Mouse (Mus musculus): Measurements from ENCODE around the gene Msi2. TPM values are rescaled to one million over a fixed set of nuclear protein-coding genes. Genes with fewer than 3 reads are reported as not detected.

Msi2 gene
- total RNA-seq, 2 experiments from 2014 or later, result 75.8 to 90.1 TPM

DNA sequence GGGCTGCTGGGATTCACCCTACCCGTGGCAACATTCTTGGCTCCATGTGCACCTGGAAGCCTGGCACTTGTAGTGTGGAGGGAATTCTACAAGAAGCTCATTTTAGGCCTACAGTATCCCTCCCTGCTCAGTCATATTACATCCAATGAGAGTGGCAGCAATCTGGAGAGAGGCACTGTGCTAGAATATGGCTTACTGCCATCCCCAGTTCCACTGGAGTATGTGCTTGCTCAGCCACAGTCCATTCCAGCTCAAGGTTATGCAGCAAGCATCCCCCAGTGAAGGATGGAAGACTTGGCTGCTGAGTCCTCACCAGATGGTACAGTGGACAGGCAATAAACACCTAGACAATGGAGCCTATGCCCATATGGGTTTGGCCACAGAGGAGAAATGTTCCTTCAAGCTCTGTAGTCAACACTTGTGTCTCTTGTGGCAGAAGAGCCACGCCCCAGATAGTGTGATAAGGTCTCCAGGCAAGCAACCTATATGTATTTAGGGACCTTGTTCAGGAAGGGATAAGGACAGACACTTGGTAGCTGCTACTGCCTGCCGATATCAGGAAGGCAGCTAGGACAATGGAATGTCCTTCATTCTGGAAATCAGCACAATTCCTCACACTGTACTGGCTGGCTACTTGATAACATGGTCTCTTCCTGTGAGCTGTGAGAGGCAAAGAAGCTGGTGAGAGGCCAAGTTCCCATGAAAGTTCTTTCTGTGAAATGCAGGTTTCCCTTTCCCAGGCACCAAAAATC, 366.4 kb downstream of the Msi2 start:
- DNase-seq, result peak; percentile 40
- intact Hi-C loops (cut with DNase I), result no loop called here

GRCm38 (mm10) chr11:88348690-88349089, 369.6 kb downstream of the Msi2 start:
- intact Hi-C loops (cut with DNase I), result no loop called here
- peak; percentile 46 for DNase-seq

- DNase-seq, result no peak
- intact Hi-C loops (cut with DNase I), result no loop called here
These were observed 370.3 kb downstream of the Msi2 start for GRCm38 (mm10) chr11:88348056-88348455.

DNA sequence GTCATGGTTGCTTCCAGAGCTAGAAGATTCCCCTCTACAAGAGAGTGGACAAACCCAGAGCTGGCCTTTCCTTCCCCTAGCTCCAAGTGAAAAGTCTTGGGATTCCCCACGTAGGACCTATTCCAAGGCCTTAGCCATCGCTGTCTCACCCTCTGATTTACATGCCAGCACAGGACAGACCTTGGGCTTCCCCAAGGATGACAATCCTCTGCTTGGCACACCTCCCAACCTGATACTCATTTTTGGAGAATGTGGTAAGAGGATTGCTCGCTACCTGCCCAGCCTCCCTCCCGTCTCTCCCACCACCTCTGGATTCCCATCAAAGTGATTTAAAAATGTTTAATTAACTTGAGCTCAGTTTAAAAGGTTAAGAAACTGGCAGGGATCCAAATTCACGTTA, 372.2 kb downstream of the Msi2 start:
- intact Hi-C loops (cut with DNase I), result no loop called here
- no peak for DNase-seq

GRCm38 (mm10) chr11:88337926-88338325, 380.4 kb downstream of the Msi2 start:
- intact Hi-C loops (cut with DNase I), result no loop called here
- no peak for DNase-seq

GRCm38 (mm10) chr11:88334893-88335292, 383.4 kb downstream of the Msi2 start:
- intact Hi-C loops (cut with DNase I), result no loop called here
- DNase-seq, result no peak

GRCm38 (mm10) chr11:88332309-88332934, 385.9 kb downstream of the Msi2 start:
- peak; percentile 79 for DNase-seq
- intact Hi-C loops (cut with DNase I), result no loop called here

DNA sequence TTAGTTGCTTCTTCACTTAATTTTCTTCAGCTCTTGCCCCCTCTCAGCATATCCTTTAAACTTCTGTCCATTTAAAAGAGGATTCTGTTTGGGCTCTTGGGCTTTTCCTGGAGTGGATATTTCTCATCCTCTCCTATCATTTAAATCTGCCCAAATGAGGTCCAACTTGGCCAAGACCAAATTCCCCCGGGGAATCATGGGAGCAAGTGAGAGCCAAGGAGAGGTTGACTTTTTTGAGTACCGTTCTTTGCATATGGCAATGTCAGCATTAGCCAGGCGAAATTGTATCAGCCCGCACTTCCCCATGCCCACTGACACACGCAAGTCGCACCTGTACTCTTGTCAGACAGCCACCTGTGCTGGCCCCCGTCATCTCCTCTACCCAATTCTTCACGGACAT, 386.6 kb downstream of the Msi2 start:
- intact Hi-C loops (cut with DNase I), result no loop called here
- peak; percentile 37 for DNase-seq

DNA sequence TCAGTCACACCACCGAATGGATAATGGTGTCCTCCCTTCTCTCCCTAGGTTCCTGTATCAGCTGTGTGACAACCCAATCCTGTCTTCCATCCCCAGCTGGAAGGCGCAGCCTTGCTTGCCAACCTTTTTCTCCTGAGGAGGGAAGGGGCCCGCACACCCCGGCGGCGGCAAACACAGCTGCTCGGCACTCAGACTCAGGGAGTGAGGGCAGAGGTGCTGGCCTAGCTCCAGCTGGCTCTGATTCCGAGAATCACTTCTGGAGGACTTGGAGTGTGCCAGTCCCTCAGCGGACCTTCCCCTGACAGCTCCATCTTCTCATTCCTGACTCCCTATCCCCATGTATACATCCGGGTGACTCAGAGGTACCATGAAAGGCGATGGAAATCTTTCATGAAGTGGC, 387.5 kb downstream of the Msi2 start:
- intact Hi-C loops (cut with DNase I), result no loop called here
- peak; percentile 94 for DNase-seq

GRCm38 (mm10) chr11:88328813-88329595, 389.3 kb downstream of the Msi2 start:
- intact Hi-C loops (cut with DNase I), result no loop called here
- DNase-seq, result peak; percentile 72

DNA sequence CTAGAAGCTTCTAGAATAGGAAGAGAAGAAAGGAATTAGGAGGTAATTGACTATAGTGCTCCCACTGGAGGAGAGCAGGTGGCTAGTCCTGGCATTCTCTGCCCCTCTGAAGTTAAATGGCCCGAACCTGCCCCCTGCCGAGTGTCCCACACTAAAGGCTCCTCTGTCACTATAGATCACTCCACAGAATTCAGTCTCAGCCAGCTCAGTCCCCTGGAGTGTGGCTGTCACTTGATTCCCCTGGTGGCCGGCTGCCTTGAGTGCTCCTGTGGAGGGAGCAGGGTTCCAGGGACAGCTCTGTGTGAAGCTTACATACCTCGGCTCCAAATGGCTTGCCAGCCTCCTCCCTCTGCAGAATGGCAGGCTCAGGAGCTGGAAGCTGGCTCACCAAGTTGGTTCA, 391.3 kb downstream of the Msi2 start:
- peak; percentile 64 for DNase-seq
- intact Hi-C loops (cut with DNase I), result no loop called here

- intact Hi-C loops (cut with DNase I), result no loop called here
- DNase-seq, result no peak
These were observed 399.5 kb downstream of the Msi2 start for GRCm38 (mm10) chr11:88318850-88319249.

- intact Hi-C loops (cut with DNase I), result no loop called here
- no peak for DNase-seq
These were observed 402.9 kb downstream of the Msi2 start for GRCm38 (mm10) chr11:88315393-88315792.

GRCm38 (mm10) chr11:88314471-88314870, 403.8 kb downstream of the Msi2 start:
- no peak for DNase-seq
- intact Hi-C loops (cut with DNase I), result no loop called here

DNA sequence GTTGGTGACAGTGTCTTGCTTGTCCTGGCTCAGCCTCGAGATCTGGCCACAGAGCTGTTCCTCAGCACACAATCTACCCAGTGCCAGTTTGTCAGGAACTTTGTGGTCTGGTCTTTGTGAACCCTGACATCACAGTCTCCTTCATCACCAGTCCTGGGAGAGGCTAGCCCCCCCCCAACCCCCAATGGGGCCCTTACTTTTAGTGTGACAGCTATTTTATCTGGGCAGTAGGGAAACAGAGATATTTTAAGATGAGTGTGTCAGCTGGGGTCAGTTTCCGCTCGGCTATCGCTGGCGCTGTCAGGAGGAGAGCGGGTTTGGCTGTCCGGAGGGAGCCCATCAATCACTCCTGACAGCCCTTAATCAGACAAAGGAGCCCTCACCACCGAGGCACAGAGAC, 404.8 kb downstream of the Msi2 start:
- intact Hi-C loops (cut with DNase I), result no loop called here

GRCm38 (mm10) chr11:88311606-88312005, 406.7 kb downstream of the Msi2 start:
- DNase-seq, result peak; percentile 40
- intact Hi-C loops (cut with DNase I), result no loop called here

More for the DNA sequence above, 404.8 kb downstream of the Msi2 start:
- DNase-seq, result no peak

- intact Hi-C loops (cut with DNase I), result no loop called here
- peak; percentile 27 for DNase-seq
These were observed 407.5 kb downstream of the Msi2 start for GRCm38 (mm10) chr11:88310773-88311172.

GRCm38 (mm10) chr11:88309059-88309700, 409.1 kb downstream of the Msi2 start:
- DNase-seq, result peak; percentile 62
- intact Hi-C loops (cut with DNase I), result no loop called here

DNA sequence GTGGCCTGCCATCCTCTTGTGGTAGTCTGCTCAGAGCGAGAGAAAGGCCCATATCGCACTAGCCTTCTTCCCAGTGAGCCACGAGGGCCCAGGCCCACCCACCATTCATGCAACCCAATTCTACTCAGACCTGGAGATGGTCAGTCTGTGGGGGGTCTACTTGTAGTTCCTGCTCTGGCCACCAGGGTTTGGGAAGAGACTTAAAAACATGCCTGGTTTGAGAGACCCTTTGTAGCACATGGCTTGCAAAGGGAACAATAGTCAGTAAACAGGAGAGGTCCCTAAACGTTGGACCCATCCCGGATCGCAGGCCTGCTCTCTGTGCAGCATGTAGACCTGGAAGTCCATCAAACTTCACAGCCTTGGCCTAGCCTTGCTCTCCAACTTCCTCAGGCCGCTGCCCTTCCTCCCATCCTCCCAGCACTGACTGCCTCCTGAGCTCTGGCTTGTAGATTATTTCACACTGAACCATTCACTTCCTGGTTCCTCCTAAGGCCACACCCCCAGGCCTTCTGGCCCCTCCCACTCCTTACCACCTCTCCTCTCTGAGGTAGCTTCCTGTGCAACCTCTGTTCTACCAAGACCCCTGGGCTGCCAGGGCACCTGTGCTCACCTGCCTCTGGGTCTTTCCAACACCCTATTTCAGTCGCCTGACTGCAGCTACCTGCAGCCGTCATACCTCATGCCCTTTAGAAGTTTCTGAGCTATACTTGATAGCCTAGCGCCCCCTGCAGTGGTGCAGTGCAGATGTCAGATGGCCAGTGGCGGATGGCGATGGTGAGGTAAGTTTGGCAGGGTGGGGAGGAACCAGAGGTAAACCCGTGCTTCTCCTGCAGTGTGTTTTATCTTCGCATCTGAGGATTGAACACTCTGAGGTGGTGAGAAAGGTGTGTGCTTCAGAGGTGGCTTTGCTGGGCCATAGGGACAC, 410.4 kb downstream of the Msi2 start:
- intact Hi-C loops (cut with DNase I), result no loop called here
- DNase-seq, result no peak

GRCm38 (mm10) chr11:88305759-88306158, 412.6 kb downstream of the Msi2 start:
- intact Hi-C loops (cut with DNase I), result no loop called here
- DNase-seq, result no peak

Data from left cerebral cortex, postnatal 4 days (tissue).